Mouse (Mus musculus) heart, embryonic 15.5 days (tissue): Measurements from ENCODE around the gene Ints14. TPM values are rescaled to one million over a fixed set of nuclear protein-coding genes. Genes with fewer than 3 reads are reported as not detected.

Experiments used
- ATAC-seq: fragments of 200-750 bp; cut with Nextera tagmentation; replicated peaks from 2 replicates; pipeline ENCODE4 v1.8.0; 2017; ENCODE audit warnings: low read depth, moderate TSS enrichment; ENCODE audit not compliant: insufficient number of reproducible peaks, insufficient read depth, low FRiP score
- H3K27ac ChIP-seq: fragments of 300-500 bp; sonication (generic); 2 replicates; pipeline ENCODE4 v1.5.1; 2015; ENCODE audit warnings: mild to moderate bottlenecking, inconsistent platforms
- H3K27me3 ChIP-seq: fragments of 300-500 bp; sonication (generic); 2 replicates; pipeline ENCODE4 v1.6.1; 2015; ENCODE audit warnings: inconsistent platforms
- H3K36me3 ChIP-seq: fragments of 300-500 bp; sonication (generic); 2 replicates; pipeline ENCODE4 v1.6.1; 2015; ENCODE audit warnings: mild to moderate bottlenecking, inconsistent platforms
- H3K4me1 ChIP-seq: fragments of 300-500 bp; sonication (generic); replicated peaks from 2 replicates; pipeline ENCODE4 v1.6.1; 2015; ENCODE audit warnings: inconsistent platforms
- H3K4me2 ChIP-seq: fragments of 300-500 bp; sonication (generic); 2 replicates; pipeline ENCODE4 v1.6.1; 2015; ENCODE audit warnings: inconsistent platforms, mild to moderate bottlenecking, moderate library complexity
- H3K4me3 ChIP-seq: fragments of 300-500 bp; sonication (generic); 2 replicates; pipeline ENCODE4 v1.5.1; 2015; ENCODE audit warnings: mild to moderate bottlenecking, inconsistent platforms
- H3K9ac ChIP-seq: fragments of 300-500 bp; sonication (generic); 2 replicates; pipeline ENCODE4 v1.6.1; 2015; ENCODE audit warnings: mild to moderate bottlenecking, inconsistent platforms
- H3K9me3 ChIP-seq: fragments of 300-500 bp; sonication (generic); replicated peaks from 2 replicates; pipeline ENCODE4 v1.6.1; 2016; ENCODE audit warnings: inconsistent platforms
- WGBS: fragments of 180-500 bp; shearing (Covaris S2); methylation state at CpG from one replicate; pipeline ENCODE4 v1.1.7; 2015; ENCODE audit warnings: mixed read lengths; 5-methylcytosine and 5-hydroxymethylcytosine counted together
- polyA plus RNA-seq: library from polyadenylated mRNA; unstranded; fragments of >200 nt; fragmentation: Nextera tagmentation; extraction: Ambion mirVana; gene quantifications from 2 replicates; pipeline ENCODE4 v1.2.1, GENCODE M21; 2015

The Ints14 gene
- polyA plus RNA-seq, 1 experiment from 2014 or later, result 32.5 TPM

DNA sequence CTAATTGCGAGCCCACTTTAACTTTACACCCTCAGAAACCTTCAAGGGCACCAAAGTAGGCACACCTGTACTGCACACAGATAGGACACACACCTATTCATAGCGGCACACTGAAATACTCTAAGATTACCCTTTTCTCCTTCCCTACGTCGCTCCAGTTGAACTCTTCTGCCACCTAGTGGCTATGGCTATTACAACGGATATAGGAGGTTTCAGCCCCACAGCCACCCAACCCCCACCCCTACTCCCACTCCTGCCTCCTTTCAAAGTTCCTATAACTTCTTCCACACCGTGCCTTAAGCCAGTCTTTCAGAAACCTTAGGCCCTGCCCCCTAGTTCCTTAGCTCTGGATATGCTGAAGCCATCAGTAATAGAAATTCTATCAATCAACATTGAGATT lies 24.2 kb upstream of the Ints14 start:
- no peaks in the 10 kb centered on the region for H3K27me3 ChIP-seq
- no peaks in the 10 kb centered on the region for H3K9me3 ChIP-seq
- no peak overlapping the region for H3K4me2 ChIP-seq
- 4% methylated on average over 6 of the region's 6 CpGs for WGBS
- H3K4me3 ChIP-seq, result no peak overlapping the region
- H3K4me1 ChIP-seq, result peaks cover 48% of the 10 kb centered on the region
- no peaks in the 10 kb centered on the region for H3K36me3 ChIP-seq
- no peak overlapping the region for H3K27ac ChIP-seq
- no peak for ATAC-seq
- H3K9ac ChIP-seq, result no peak overlapping the region

DNA sequence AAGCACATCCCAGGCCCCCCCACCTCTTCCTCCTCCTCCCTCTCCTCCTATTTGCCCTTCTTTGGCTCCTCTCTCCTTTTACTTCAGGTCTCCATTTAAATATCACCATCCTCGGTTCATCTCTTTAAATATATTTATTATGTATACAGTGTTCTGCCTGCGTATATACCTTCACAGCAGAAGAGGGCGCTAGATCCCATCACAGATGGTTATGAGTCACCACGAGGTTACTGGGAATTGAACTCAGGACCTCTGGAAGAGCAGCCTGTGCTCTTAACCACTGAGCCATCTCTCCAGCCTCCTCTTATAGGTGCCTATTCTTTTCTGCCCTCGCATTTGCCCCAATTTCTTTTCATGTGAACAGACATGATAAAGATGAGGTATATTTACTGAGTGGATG lies 23.2 kb upstream of the Ints14 start:
- Histone ChIP-seq H3K27me3 (no peaks in the 10 kb centered on the region), H3K4me1 (peaks cover 38% of the 10 kb centered on the region), H3K9ac (no peak overlapping the region), H3K36me3 (no peaks in the 10 kb centered on the region), H3K9me3 (no peaks in the 10 kb centered on the region), H3K27ac (no peak overlapping the region), H3K4me3 (no peak overlapping the region), H3K4me2 (no peak overlapping the region)
- ATAC-seq, result no peak
- WGBS, result 63% methylated on average over 5 of the region's 5 CpGs

DNA sequence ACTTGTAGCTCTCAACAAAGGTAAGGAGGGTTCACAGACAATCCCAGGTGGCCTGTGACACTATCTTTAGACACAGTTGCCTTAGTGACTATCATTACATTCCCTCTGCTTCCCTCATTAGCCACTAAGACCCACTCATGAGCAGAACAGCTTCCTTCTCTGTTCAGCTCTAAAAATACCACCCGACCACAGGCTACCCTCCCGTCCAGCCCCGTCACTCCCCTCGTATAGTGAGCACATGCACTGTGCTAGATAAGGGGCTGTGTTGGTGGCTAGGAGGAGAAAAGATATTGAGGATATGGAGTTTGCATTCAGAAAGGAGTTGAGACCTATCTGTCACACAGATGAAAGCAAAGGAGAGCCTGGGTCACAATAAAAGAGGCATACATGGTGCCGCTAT lies 22.2 kb upstream of the Ints14 start:
- H3K4me3 ChIP-seq, result no peak overlapping the region
- H3K4me2 ChIP-seq, result no peak overlapping the region
- no peak for ATAC-seq
- H3K9me3 ChIP-seq, result no peaks in the 10 kb centered on the region
- H3K36me3 ChIP-seq, result no peaks in the 10 kb centered on the region
- 31% methylated on average over 5 of the region's 5 CpGs for WGBS
- no peak overlapping the region for H3K27ac ChIP-seq
- no peaks in the 10 kb centered on the region for H3K27me3 ChIP-seq
- H3K9ac ChIP-seq, result no peak overlapping the region
- H3K4me1 ChIP-seq, result peaks cover 33% of the 10 kb centered on the region

DNA sequence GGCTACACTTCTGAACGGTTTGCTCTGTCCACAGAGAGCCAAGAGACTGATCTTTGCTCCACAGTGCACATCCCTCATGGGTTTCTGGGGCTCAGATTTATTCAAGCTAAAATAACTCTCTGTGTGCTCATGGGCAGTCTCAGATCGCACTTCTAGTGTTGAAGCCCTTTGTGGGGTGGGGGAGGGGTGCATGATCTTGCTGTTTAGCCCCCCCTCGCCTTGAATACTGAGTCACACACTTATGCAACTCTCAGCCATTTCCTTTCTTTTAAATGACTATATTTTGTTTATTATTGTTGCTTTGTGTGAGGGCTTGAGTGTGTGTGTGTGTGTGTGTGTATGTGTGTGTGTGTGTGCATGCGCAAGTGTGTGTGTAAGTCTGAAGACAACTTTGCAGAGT lies 21.4 kb upstream of the Ints14 start:
- ATAC-seq, result no peak
- Histone ChIP-seq H3K4me1 (peaks cover 25% of the 10 kb centered on the region), H3K4me2 (no peak overlapping the region), H3K9ac (no peak overlapping the region), H3K36me3 (no peaks in the 10 kb centered on the region), H3K27ac (no peak overlapping the region), H3K4me3 (no peak overlapping the region), H3K9me3 (no peaks in the 10 kb centered on the region), H3K27me3 (peaks cover 4% of the 10 kb centered on the region; the same call in 1 of the 2 replicates)
- WGBS, result 46% methylated on average over 4 of the region's 4 CpGs

DNA sequence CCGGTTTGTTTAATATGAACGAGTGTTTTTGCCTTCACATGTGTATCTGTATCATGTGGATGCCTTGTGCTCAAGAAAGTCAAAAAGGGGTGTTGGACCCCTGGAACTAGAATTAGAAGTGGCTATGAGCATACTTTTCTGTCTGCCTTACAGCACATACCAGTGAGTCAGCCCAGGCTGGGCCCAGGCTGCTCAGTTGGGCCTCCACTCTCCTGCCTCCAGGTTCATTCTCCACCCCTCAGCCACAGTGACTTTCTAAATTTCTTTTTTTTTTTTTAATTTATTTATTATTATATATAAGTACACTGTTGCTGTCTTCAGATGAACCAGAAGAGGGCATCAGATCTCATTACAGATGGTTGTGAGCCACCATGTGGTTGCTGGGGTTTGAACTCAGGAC lies 20.9 kb upstream of the Ints14 start:
- WGBS, result 70% methylated on average over 2 of the region's 2 CpGs
- no peak for ATAC-seq
- H3K27me3 ChIP-seq, result peaks cover 8% of the 10 kb centered on the region; the same call in 1 of the 2 replicates

DNA sequence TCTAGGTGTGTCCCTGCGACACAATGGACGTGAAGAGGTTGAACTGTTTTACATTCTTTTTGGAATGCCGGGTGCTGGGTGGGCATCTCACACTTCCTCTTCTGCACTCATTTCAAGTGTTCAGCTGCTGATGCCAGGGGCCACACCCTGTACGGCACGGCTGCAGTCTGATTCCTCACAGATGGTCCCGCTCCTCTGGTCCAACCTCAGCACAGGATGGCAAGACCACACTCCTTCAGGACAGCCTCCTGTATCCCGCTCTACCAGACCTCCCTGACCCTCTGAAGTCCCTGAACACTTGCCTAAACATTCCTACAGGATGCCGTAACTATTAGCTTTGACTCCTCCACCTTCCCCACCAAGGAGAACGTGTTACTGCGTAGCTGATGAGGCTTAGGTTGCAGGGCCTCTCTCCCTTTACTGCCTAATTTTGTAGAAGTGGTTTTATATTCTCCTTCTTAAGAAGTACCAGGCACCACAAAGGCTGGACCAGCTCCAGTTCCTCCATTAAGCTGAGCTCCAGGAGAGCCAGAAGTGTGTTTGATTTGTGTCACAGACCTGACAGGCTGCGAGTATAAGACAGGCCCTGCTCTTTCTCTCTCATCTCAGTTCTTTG lies 19.9 kb upstream of the Ints14 start:
- 49% methylated on average over 11 of the region's 11 CpGs for WGBS
- H3K9me3 ChIP-seq, result no peaks in the 10 kb centered on the region
- no peak for ATAC-seq
- peak overlapping the region; percentile 32; the same call in 1 of the 2 replicates for H3K27ac ChIP-seq
- no peaks in the 10 kb centered on the region for H3K36me3 ChIP-seq
- H3K4me1 ChIP-seq, result peaks cover 15% of the 10 kb centered on the region
- no peak overlapping the region for H3K4me3 ChIP-seq
- H3K27me3 ChIP-seq, result peaks cover 13% of the 10 kb centered on the region
- H3K4me2 ChIP-seq, result no peak overlapping the region
- H3K9ac ChIP-seq, result no peak overlapping the region

More for the DNA sequence above, 20.9 kb upstream of the Ints14 start:
- Histone ChIP-seq H3K27ac (no peak overlapping the region), H3K4me1 (peaks cover 20% of the 10 kb centered on the region), H3K4me3 (no peak overlapping the region), H3K9me3 (no peaks in the 10 kb centered on the region), H3K4me2 (no peak overlapping the region), H3K36me3 (no peaks in the 10 kb centered on the region), H3K9ac (no peak overlapping the region)

DNA sequence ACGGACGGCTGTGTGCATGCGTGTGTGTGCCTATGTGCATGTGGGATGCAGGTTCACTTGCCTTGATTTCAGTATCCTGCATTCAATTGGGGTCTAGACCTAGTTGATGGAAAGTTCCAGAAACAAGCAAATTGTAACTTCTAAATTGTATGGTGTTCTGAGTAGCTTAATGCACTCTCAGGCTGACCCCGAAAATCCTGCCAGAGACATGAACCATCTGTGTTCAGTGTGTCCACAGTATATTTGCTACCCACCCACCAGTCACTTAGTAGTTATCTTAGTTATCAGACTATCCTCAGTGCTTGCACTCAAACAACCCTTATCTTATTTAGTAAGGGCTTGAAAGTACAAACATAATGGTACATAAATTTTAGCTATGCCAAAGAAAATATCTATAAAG lies 19.1 kb upstream of the Ints14 start:
- peaks cover 13% of the 10 kb centered on the region for H3K27me3 ChIP-seq
- H3K4me3 ChIP-seq, result no peak overlapping the region
- peaks cover 15% of the 10 kb centered on the region for H3K4me1 ChIP-seq
- H3K9me3 ChIP-seq, result no peaks in the 10 kb centered on the region
- H3K36me3 ChIP-seq, result no peaks in the 10 kb centered on the region
- H3K4me2 ChIP-seq, result no peak overlapping the region
- no peak overlapping the region for H3K27ac ChIP-seq
- WGBS, result 79% methylated on average over 4 of the region's 4 CpGs
- no peak overlapping the region for H3K9ac ChIP-seq
- ATAC-seq, result no peak

DNA sequence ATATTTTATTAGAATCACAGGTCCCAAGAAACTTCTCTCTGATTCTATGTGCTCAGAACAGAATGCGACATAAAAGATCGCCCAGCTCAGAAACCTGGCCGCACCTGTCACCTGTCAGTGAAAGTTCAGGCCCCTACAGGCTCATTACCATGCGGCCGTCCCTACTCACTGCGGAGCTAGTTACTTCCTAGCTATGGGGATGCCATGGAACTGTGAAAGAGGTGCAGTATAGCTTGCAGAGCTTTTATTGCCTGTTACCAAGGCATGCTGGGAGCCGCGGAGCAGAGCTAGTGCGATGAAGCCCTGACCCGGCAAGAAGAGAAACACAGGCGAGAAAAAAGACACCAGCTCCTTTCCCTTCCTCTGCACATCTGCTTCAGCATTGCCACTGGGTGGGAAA lies 16.7 kb upstream of the Ints14 start:
- no peak for ATAC-seq
- WGBS, result 38% methylated on average over 11 of the region's 11 CpGs
- no peak overlapping the region for H3K4me3 ChIP-seq
- peaks cover 23% of the 10 kb centered on the region for H3K27me3 ChIP-seq
- no peaks in the 10 kb centered on the region for H3K36me3 ChIP-seq
- H3K4me2 ChIP-seq, result no peak overlapping the region
- H3K27ac ChIP-seq, result no peak overlapping the region
- no peaks in the 10 kb centered on the region for H3K9me3 ChIP-seq
- no peak overlapping the region for H3K9ac ChIP-seq
- peaks cover 12% of the 10 kb centered on the region for H3K4me1 ChIP-seq

DNA sequence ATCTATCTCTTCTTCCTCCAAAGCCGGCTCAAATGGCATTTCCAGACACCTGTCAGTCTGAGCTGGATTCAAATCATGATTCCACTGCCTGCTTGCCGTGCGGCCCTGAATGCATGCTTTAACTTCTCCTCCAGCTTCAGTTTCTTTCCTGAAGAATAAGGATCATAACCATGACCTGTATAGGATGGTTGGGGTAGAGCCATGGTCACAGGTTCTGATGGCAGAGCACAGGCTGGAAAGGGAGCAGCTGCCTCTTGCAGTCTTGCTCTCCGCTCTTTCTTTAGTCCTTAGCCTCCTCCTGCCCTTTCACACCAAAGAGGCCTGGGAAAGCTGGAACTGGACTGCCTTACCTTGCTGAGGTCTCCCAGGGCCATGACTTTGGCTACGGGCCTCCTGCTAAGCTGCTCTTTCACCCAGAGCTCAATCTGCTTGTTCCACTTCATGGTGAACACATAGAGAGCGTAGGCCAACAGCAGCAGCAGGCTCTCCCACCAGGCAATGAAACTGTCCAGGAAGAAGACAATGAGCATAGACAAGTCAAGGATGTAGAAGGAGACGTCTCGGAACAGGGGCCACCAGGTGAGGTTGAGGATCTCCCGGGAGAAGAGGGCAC lies 13.1 kb upstream of the Ints14 start:
- Histone ChIP-seq H3K9me3 (no peaks in the 10 kb centered on the region), H3K9ac (no peak overlapping the region), H3K4me2 (no peak overlapping the region), H3K27me3 (peaks cover 50% of the 10 kb centered on the region), H3K4me3 (no peak overlapping the region), H3K36me3 (no peaks in the 10 kb centered on the region), H3K4me1 (no peaks in the 10 kb centered on the region), H3K27ac (no peak overlapping the region)
- ATAC-seq, result no peak
- WGBS, result 76% methylated on average over 9 of the region's 9 CpGs

DNA sequence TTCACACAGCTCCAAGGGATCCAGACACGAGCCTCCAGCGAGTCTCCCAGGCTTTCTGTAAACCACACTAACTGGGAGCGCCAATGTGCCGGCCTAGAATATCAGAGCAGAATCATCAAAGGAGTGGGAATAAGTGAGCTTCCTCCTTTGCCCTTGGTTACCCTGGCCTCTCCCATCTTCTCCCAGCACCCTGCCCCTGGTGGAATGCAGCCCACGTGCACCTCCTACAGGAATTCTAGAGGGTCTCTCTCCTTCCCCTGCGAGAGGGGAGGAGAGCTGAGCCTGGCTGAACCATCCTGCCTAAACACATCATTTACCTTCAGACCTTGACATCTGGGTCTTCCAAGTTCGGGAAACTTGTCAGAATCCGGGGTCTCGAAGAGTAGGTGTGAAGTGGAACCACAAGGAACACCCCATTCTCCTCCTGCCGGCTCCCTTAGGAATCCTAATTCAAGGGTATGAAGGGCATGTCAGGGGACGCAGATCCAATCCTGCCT lies 9.5 kb upstream of the Ints14 start, which contains the start of gene Slc24a1:
Slc24a1 (minus strand) TSS at position 447 of the 497 bp plus-strand sequence.
- Histone ChIP-seq H3K4me2 (no peak within 1 kb of the TSS), H3K4me1 (no peaks in the 10 kb centered on the region), H3K27me3 (peaks cover 45% of the 10 kb centered on the region), H3K9me3 (no peaks in the 10 kb centered on the region), H3K36me3 (no peaks in the 10 kb centered on the region), H3K27ac (no peak within 1 kb of the TSS), H3K9ac (no peak within 1 kb of the TSS), H3K4me3 (no peak within 1 kb of the TSS)
- WGBS, result 34% methylated on average over 11 of the region's 11 CpGs
- no peak for ATAC-seq

DNA sequence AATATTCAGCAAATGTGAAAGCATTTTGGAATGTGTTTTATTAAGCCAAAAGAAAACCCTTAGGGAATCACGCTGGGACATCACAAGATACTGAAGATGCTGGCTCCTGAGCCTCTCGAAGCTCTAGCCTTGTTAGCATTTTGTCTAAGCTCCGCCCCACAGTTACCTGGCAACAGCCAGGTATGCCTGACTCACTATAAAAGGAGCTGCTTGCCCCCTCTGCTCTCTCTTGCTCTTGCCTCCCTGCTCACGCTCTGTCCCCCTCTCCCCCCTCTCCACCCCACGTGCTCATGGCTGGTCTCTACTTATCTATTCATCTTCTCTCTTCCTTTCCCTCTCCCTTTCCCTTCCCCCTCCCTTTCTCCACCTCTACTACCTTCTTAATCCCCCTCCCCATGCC lies 8.7 kb upstream of the Ints14 start:
- H3K9me3 ChIP-seq, result no peaks in the 10 kb centered on the region
- ATAC-seq, result no peak
- peaks cover 45% of the 10 kb centered on the region for H3K27me3 ChIP-seq
- no peak overlapping the region for H3K9ac ChIP-seq
- H3K36me3 ChIP-seq, result no peaks in the 10 kb centered on the region
- no peak overlapping the region for H3K4me3 ChIP-seq
- no peak overlapping the region for H3K27ac ChIP-seq
- H3K4me1 ChIP-seq, result no peaks in the 10 kb centered on the region
- WGBS, result 25% methylated on average over 5 of the region's 5 CpGs
- H3K4me2 ChIP-seq, result no peak overlapping the region

DNA sequence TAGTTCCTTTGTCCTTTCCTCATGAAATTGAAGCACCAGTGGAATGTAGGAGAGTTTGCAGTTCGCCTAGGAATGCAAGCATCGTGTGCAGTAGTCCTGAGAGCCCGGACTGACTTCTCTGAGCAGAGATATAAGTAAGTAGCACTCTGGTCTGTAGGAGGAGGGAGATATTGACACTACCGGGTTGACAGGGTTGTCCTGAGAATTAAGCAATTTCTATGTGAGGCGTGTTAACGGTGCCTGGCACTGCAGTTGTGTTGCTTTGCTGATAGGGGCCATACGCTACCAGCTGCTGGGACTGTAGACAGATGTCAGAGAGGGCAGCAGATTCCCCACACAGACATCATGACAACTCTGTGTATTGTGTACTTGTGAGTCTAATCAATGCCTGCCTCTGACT lies 7.5 kb upstream of the Ints14 start:
- WGBS, result 36% methylated on average over 7 of the region's 7 CpGs

More for the DNA sequence above, 7.5 kb upstream of the Ints14 start:
- Histone ChIP-seq H3K4me3 (no peak overlapping the region), H3K9me3 (no peaks in the 10 kb centered on the region), H3K4me1 (no peaks in the 10 kb centered on the region), H3K4me2 (no peak overlapping the region), H3K27me3 (peaks cover 36% of the 10 kb centered on the region), H3K9ac (no peak overlapping the region), H3K27ac (no peak overlapping the region), H3K36me3 (no peaks in the 10 kb centered on the region)
- no peak for ATAC-seq
